Mouse (Mus musculus) CH12.LX (cell line): ENCODE data around the gene Retreg2. TPM values are rescaled to one million over a fixed set of nuclear protein-coding genes. Genes with fewer than 3 reads are reported as not detected.

Source experiments
- DNase-seq: peaks from one replicate; pipeline ENCODE4 v3.0.0-alpha.2; 2013; ENCODE audit errors: extremely low read depth
- H3K27ac ChIP-seq: 2 replicates; pipeline ENCODE4 v1.5.1; 2012; ENCODE audit warnings: low read depth, mild to moderate bottlenecking, control low read depth, moderate library complexity; ENCODE audit not compliant: insufficient read depth
- H3K27me3 ChIP-seq: replicated peaks from 2 replicates; pipeline ENCODE3; 2012; ENCODE audit warnings: inconsistent platforms
- H3K36me3 ChIP-seq, 2 experiments: replicated peaks in 1 of 2; 2 replicates each; pipeline versions ENCODE3 to v1.6.1; 2012; ENCODE audit warnings: inconsistent platforms in 1 of 2, low read length in 1 of 2, mild to moderate bottlenecking in 1 of 2, mixed read lengths in 1 of 2, moderate library complexity in 1 of 2; ENCODE audit not compliant: control insufficient read depth in 1 of 2, insufficient read depth in 1 of 2
- H3K4me1 ChIP-seq, 2 experiments: 2 replicates each; pipeline ENCODE4 v1.6.1; 2012; ENCODE audit warnings: inconsistent platforms in 1 of 2, moderate library complexity in 1 of 2; ENCODE audit not compliant: insufficient read depth in 2 of 2, control insufficient read depth in 1 of 2
- H3K4me2 ChIP-seq: 2 replicates; pipeline ENCODE4 v1.6.1; 2012; ENCODE audit warnings: low read depth, mild to moderate bottlenecking, control low read depth; ENCODE audit not compliant: poor library complexity, insufficient read depth, severe bottlenecking
- H3K4me3 ChIP-seq, 3 experiments: fragments of 150-350 bp in 1 of 3; sonication (generic) in 1 of 3; replicated peaks in 1 of 3; 2 replicates each; pipeline versions ENCODE3 to v1.5.1; 2011 to 2012; ENCODE audit warnings: low read depth in 2 of 3, low read length in 2 of 3, mild to moderate bottlenecking in 2 of 3, moderate library complexity in 2 of 3, control low read depth in 1 of 3, improper control_type of control experiment in 1 of 3, inconsistent platforms in 1 of 3, mixed read lengths in 1 of 3; ENCODE audit not compliant: poor library complexity in 1 of 3
- H3K79me2 ChIP-seq: replicated peaks from 2 replicates; pipeline ENCODE4 v1.6.1; 2012; ENCODE audit warnings: mild to moderate bottlenecking, moderate library complexity; ENCODE audit not compliant: control insufficient read depth, poor library complexity, insufficient read depth, severe bottlenecking; ENCODE audit errors: extremely low read depth
- H3K9ac ChIP-seq: 2 replicates; pipeline ENCODE4 v1.6.1; 2012; ENCODE audit warnings: low read depth, mild to moderate bottlenecking, control low read depth, moderate library complexity; ENCODE audit not compliant: insufficient read depth
- H3K9me3 ChIP-seq: replicated peaks from 2 replicates; pipeline ENCODE3; 2012; ENCODE audit warnings: low read length, inconsistent platforms, mixed read lengths
- BHLHE40 ChIP-seq: IDR thresholded peaks from 2 replicates; pipeline ENCODE4 v1.6.1; 2011; ENCODE audit warnings: mild to moderate bottlenecking, low read depth, low read length, improper control_type of control experiment
- CHD1 ChIP-seq: IDR thresholded peaks from 2 replicates; pipeline ENCODE4 v1.6.1; 2012; ENCODE audit warnings: low read depth, low read length, improper control_type of control experiment, inconsistent platforms
- CHD2 ChIP-seq: IDR thresholded peaks from 2 replicates; pipeline ENCODE4 v1.6.1; 2011; ENCODE audit warnings: low read length, improper control_type of control experiment
- E2F4 ChIP-seq: IDR thresholded peaks from 2 replicates; pipeline ENCODE4 v1.6.1; 2011; ENCODE audit warnings: low read depth, low read length, improper control_type of control experiment; ENCODE audit not compliant: insufficient replicate concordance
- EP300 ChIP-seq: IDR thresholded peaks from 2 replicates; pipeline ENCODE4 v1.6.1; 2011; ENCODE audit warnings: low read length, improper control_type of control experiment
- ETS1 ChIP-seq: conservative IDR thresholded peaks from 2 replicates; pipeline ENCODE4 v1.6.1; 2012; ENCODE audit warnings: low read depth, mild to moderate bottlenecking, inconsistent platforms, low read length, improper control_type of control experiment, moderate library complexity
- HCFC1 ChIP-seq: IDR thresholded peaks from 2 replicates; pipeline ENCODE4 v1.6.1; 2012; ENCODE audit warnings: low read depth, mild to moderate bottlenecking, inconsistent platforms, low read length, improper control_type of control experiment
- IRF4 ChIP-seq: IDR thresholded peaks from 2 replicates; pipeline ENCODE4 v1.6.1; 2014; ENCODE audit warnings: low read depth, mild to moderate bottlenecking, inconsistent platforms, low read length, improper control_type of control experiment
- JUN ChIP-seq: IDR thresholded peaks from 2 replicates; pipeline ENCODE4 v1.6.1; 2011; ENCODE audit warnings: low read depth, mild to moderate bottlenecking, low read length, improper control_type of control experiment, moderate library complexity; ENCODE audit not compliant: insufficient read depth
- MAFK ChIP-seq: IDR thresholded peaks from 2 replicates; pipeline ENCODE4 v1.6.1; 2011; ENCODE audit warnings: low read length, improper control_type of control experiment; ENCODE audit not compliant: insufficient replicate concordance
- MAX ChIP-seq: IDR thresholded peaks from 2 replicates; pipeline ENCODE4 v1.6.1; 2011; ENCODE audit warnings: low read length, improper control_type of control experiment
- MAZ ChIP-seq: IDR thresholded peaks from 2 replicates; pipeline ENCODE4 v1.6.1; 2012; ENCODE audit warnings: low read depth, mild to moderate bottlenecking, inconsistent platforms, low read length, improper control_type of control experiment, moderate library complexity
- MYC ChIP-seq: IDR thresholded peaks from 2 replicates; pipeline ENCODE4 v1.6.1; 2011; ENCODE audit warnings: low read depth, mild to moderate bottlenecking, improper control_type of control experiment, low read length
- POLR2A ChIP-seq: IDR thresholded peaks from 2 replicates; pipeline ENCODE4 v1.6.1; 2011; ENCODE audit warnings: low read depth, mild to moderate bottlenecking, improper control_type of control experiment, low read length
- RAD21 ChIP-seq: IDR thresholded peaks from 2 replicates; pipeline ENCODE4 v1.6.1; 2011; ENCODE audit warnings: low read depth, mild to moderate bottlenecking, low read length, improper control_type of control experiment, moderate library complexity
- SIN3A ChIP-seq: IDR thresholded peaks from 2 replicates; pipeline ENCODE4 v1.6.1; 2012; ENCODE audit warnings: low read length, improper control_type of control experiment, inconsistent platforms
- SMC3 ChIP-seq: IDR thresholded peaks from 2 replicates; pipeline ENCODE4 v1.6.1; 2011; ENCODE audit warnings: low read depth, low read length, improper control_type of control experiment
- TCF12 ChIP-seq: IDR thresholded peaks from 2 replicates; pipeline ENCODE4 v1.6.1; 2014; ENCODE audit warnings: low read depth, mild to moderate bottlenecking, inconsistent platforms, low read length, improper control_type of control experiment
- UBTF ChIP-seq: IDR thresholded peaks from 2 replicates; pipeline ENCODE4 v1.6.1; 2012; ENCODE audit warnings: low read depth, mild to moderate bottlenecking, inconsistent platforms, low read length, improper control_type of control experiment, moderate library complexity
- USF1 ChIP-seq: IDR thresholded peaks from 2 replicates; pipeline ENCODE4 v1.6.1; 2014; ENCODE audit warnings: low read depth, mild to moderate bottlenecking, inconsistent platforms, low read length, improper control_type of control experiment
- USF2 ChIP-seq: conservative IDR thresholded peaks from 2 replicates; pipeline ENCODE4 v1.6.1; 2011; ENCODE audit warnings: low read depth, low read length, improper control_type of control experiment
- ZNF384 ChIP-seq: IDR thresholded peaks from 2 replicates; pipeline ENCODE4 v1.6.1; 2012; ENCODE audit warnings: low read depth, low read length, improper control_type of control experiment, inconsistent platforms
- dilution Hi-C: fragments of 300-500 bp; cut with MboI; formaldehyde crosslinking; loops from 2 replicates; pipeline ENCODE4 v1.14.3; 2020; ENCODE audit warnings: low sequenced_read_pairs; ENCODE audit not compliant: extremely low pct_unique_long_range_greater_than_20kb, extremely low pct_ligation_motif_present
- in situ Hi-C: fragments of 300-500 bp; cut with MboI; formaldehyde crosslinking; loops from 3 replicates; pipeline ENCODE4 v1.14.3; 2019; ENCODE audit warnings: low sequenced_read_pairs, low pct_ligation_motif_present, low pct_unique_long_range_greater_than_20kb, mixed read lengths
- polyA plus RNA-seq: library from polyadenylated mRNA; unstranded; fragments of >175 nt; gene quantifications from 2 replicates; pipeline ENCODE4 v1.2.1, GENCODE M21; 2012; ENCODE audit warnings: low read depth; ENCODE audit not compliant: insufficient read length
- total RNA-seq, 2 experiments: library from RNA; depleted of rRNA; stranded (reverse); fragments of 300-350 nt in 1 of 2; fragments of >200 nt in 1 of 2; gene quantifications; 2 replicates each; pipeline ENCODE4 v1.2.3; 2012 to 2014

The Retreg2 gene
- total and polyA plus RNA-seq, 3 experiments: 14.6 to 27.9 (median 26.5) TPM

DNA sequence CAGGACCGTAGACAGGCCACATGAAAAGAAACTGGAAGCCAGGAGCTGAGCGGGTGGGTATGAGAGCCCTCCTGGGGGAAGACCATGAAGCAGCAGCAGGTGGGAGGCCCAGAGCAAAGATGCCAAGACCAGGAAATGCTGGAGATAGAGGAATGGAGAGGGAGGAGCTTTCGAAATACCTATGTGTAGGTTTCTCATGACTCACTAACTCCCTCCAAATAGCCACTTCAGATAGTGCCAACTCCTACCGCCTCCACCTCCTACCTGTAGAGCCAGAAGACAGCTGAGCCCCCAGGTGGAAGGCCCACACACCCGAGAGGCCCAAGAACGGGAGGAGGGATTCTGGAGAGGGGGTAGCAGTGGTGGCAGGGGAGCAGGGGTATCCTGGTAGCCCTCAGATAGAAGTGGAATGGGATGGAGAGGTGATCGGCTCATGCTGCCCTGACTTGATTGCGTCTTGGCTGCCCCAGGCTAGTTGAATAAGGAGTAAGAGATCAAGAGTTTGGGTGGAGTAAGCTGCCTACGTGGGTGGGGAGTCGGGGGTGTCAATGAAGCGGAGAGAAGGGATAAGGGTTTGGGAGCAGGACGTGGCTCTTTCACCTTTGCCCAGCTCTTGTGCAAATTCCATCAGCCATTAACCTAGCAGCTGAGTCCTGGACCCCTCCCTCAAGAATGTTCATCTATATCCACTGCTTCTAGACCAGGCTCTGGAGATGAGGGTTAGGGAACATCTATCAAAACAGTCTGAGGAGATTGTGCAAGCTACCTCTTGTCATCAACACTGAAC lies 9.0 kb upstream of the Retreg2 start, which contains the start of gene Slc23a3:
Gene Slc23a3, minus strand, starts transcription at position 470 of the 787 bp plus-strand sequence.
- DNase-seq: no peak
- Histone ChIP-seq H3K4me1 (no peaks in the 10 kb centered on the region), H3K9me3 (no peaks in the 10 kb centered on the region), H3K79me2 (no peaks in the 10 kb centered on the region), H3K4me3 (no peak within 1 kb of the TSS), H3K27me3 (no peaks in the 10 kb centered on the region), H3K27ac (no peak within 1 kb of the TSS), H3K9ac (no peak within 1 kb of the TSS), H3K36me3 (peaks cover 23 to 34% of the 10 kb centered on the region in 2 experiments), H3K4me2 (no peak within 1 kb of the TSS)
- TF ChIP-seq SMC3 (no peak), CHD2 (no peak), POLR2A (no peak), ZNF384 (no peak), TCF12 (no peak), MYC (no peak), HCFC1 (no peak), EP300 (no peak), MAX (no peak), MAFK (no peak), SIN3A (no peak), ETS1 (no peak), UBTF (no peak)
- in situ Hi-C loops: no loop called here
- dilution Hi-C loops: no loop called here

DNA sequence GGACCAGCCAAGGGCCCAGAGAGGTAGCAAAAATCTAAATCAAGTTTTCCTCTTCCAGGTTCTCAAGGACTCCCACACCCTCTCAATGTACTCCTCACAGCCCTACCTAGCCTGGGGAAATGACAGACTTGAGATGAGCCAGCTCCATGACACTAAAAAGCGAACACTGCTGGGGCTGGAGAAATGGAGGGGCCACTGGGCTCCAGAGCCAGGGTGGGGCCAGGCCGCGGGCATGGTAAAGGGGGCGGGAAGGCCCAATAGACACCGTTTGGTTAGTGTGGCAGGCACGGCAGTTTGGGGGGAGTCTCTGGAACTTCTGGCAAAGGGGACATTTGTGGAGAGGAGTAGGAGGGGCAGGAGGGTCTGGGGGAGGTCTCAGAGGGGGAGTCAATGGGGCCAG lies 6.3 kb upstream of the Retreg2 start:
- DNase-seq: no peak
- dilution Hi-C loops: no loop called here
- H3K79me2 ChIP-seq: no peaks in the 10 kb centered on the region
- peaks cover 30 to 47% of the 10 kb centered on the region in 2 experiments for H3K36me3 ChIP-seq
- peaks cover 0 to 6% of the 10 kb centered on the region in 2 experiments; a peak in 1 of 4 replicates for H3K4me1 ChIP-seq
- in situ Hi-C loops: no loop called here
- H3K4me2 ChIP-seq: no peak overlapping the region
- no peaks in the 10 kb centered on the region for H3K9me3 ChIP-seq
- H3K27ac ChIP-seq: no peak overlapping the region
- H3K9ac ChIP-seq: no peak overlapping the region
- H3K27me3 ChIP-seq: no peaks in the 10 kb centered on the region
- TF ChIP-seq RAD21: no peak
- no peak for TF ChIP-seq SMC3
- no peak for TF ChIP-seq MAZ
- TF ChIP-seq CHD2: no peak
- no peak for TF ChIP-seq USF2
- TF ChIP-seq USF1: no peak
- no peak for TF ChIP-seq JUN
- no peak for TF ChIP-seq IRF4
- TF ChIP-seq CHD1: no peak
- TF ChIP-seq UBTF: no peak
- no peak for TF ChIP-seq E2F4
- no peak for TF ChIP-seq BHLHE40
- TF ChIP-seq, all 38 proteins: peak for 0
- H3K4me3 ChIP-seq: no peak overlapping the region
